Mouse (Mus musculus): Measurements from ENCODE around the gene Ank3. TPM values are rescaled to one million over a fixed set of nuclear protein-coding genes. Genes with fewer than 3 reads are reported as not detected.

Ank3 gene
- polyA plus RNA-seq (2017; shearing (Covaris generic)), result 2.5 TPM

DNA sequence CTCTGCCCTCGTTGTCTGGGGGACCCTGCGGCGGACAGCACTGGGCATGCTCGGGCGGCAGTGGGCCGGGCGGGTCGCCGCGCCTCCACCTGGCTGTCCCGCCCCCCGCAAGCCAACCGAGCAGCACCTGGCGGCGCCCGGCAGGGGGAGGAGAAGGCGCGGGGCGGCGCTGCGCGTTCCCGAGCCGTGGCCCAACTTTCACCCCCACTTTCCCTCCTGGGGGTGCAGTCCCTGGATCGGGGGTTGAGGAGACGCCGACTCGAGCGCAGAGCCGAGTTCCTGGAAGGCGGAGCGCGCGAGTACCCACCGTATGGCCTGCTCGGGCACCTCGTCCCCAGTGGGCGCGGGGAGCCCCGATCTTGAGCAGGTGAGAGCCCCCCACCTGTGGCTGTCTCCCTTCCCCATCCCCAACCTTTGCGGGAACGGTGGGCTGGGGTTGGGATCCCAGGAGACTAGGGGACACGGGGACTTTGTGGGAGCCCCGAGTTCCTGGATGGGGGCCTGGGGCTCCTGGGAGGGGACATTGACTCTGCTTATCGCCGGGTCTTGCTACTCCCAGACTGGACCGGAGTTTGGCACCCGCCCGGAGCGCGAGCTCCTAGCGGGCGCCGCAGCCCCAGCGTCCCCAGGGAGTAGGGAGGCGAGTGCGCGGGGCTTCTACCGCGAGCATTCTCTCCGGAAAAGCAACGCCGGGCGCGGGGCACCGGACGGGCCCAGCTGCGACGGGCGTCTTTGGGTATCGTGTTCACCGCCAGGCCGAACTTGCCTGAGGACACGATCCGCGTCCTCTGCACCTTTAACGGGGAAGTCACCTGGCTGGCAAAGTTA is at the start of gene Ank3:
Ank3 (plus strand) TSS at position 11 of the 828 bp plus-strand sequence.

DNA sequence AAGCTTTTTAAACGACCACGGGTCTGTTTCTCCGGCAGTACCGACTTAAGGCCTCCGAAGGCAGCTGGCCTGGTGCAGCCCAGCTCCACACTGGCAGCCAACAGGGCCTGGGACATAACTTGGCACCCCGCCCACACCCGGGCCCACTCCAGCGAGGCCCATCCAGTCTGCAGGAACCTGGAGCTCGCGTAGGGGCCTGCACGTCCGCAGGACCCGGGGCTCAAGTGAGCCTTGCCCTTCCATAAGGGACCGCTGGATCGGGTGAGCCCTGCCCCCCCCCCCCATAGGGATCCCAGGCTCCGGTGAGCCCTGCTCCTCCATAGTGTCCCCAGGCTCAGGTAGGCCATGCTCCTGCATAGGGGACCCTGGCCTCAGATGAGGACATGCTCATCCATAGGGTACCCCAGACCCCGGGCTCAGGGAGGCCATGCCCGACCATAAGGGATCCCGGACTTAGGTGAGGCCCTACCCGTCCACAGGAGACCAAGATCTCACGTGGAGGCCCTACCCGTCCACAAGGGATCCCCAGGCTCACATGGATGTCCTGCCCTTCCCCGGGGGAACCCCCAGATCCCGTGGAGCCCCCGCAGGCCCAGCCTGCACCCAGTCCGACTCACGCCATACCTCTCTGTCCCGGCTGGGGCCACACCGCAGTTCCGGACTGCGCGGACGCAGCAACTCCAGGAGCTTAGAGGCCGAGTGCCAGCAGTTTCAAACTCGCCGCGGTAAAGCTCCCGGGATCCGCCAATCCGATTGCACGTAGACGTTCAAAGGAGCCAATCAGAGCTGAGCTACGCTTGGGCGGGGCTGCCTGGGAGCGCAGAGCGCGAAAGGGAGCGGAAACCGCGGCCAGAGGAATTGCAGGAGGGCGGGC is 46.1 kb upstream of the Ank3 start, which contains the start of gene Cdk1:
Cdk1 (minus strand) TSS at position 727 of the 874 bp plus-strand sequence.

Other genes with a start within 250 kb of the Ank3 start
- gene Rhobtb1, start 247.3 kb upstream of the Ank3 start, polyA plus RNA-seq (2017; shearing (Covaris generic)), result 0.44 TPM
- not detected for gene A930033H14Rik, start 185.7 kb upstream of the Ank3 start, polyA plus RNA-seq (2017; shearing (Covaris generic))
- 4.2 TPM for gene Cdk1, start 45.8 kb upstream of the Ank3 start, polyA plus RNA-seq (2017; shearing (Covaris generic))